In the genomic region with DNA sequence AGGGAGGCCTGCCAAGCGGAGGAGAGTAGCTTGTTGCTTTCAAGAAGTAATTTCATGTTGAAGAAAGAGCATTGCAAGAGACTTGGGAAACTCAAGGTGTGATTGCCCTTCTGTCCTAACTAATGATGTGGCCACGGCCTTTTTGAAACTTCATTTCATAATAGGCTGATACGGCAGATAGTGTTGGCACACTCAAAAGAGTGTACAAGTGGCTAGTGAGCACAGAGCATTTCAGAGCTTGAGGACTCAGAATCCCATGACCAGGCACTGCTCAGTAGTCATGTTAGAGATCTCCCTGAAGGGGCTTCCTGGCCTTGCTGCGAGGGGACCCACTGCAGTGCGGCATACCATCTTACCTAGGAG, we compare ENCODE assay signal across 29 mouse cellular contexts.
DNase-seq lines count a peak whose midpoint lies in the region; ATAC-seq lines count a peak whose summit lies in the region.
"Had no signal": no experiment of that assay in that cellular context is flagged by ENCODE, and none has a peak within 500 bp of the region (broad histone marks: within the 10 kb centered on the region; RNA-seq: fewer than 3 reads in every experiment).

No protein-coding gene starts in this region.

- H3K4me3 ChIP-seq in liver, embryonic 16.5 days (ENCODE audit: low read depth, low read length): no peak overlapping the region
- no peak overlapping the region for H3K4me3 ChIP-seq in embryonic facial prominence, embryonic 10.5 days
- H3K4me3 ChIP-seq: embryonic facial prominence, embryonic 13.5 days; erythroblast, embryonic 14.5 days; gastrocnemius, adult 2 months; hindbrain, embryonic 13.5 days; limb, embryonic 12.5 days; liver, embryonic 13.5 days; myocyte; neural tube, embryonic 13.5 days had no signal

- H3K27ac ChIP-seq in liver, embryonic 16.5 days (ENCODE audit: low read length): no peak overlapping the region
- H3K27ac ChIP-seq in embryonic facial prominence, embryonic 10.5 days (replicated peaks): peak overlapping the region; percentile 51; the same call in 1 of the 2 replicates
- H3K27ac ChIP-seq: liver, embryonic 13.5 days; neural tube, embryonic 13.5 days; stomach, postnatal 0 days had no signal

- 62% methylated on average over 5 of the region's 5 CpGs for WGBS in liver, embryonic 16.5 days (ENCODE audit: insufficient replicate concordance)
- 93% methylated on average over 5 of the region's 5 CpGs for WGBS in embryonic facial prominence, embryonic 10.5 days

- no peaks in the 10 kb centered on the region for H3K27me3 ChIP-seq in liver, embryonic 16.5 days (ENCODE audit: control insufficient read depth, insufficient read depth, low read depth, low read length)
- no peaks in the 10 kb centered on the region for H3K27me3 ChIP-seq in embryonic facial prominence, embryonic 10.5 days (replicated peaks; ENCODE audit: low read depth, poor library complexity, severe bottlenecking)
- H3K27me3 ChIP-seq: CH12.LX; embryonic facial prominence, embryonic 13.5 days; hindbrain, embryonic 13.5 days; limb, embryonic 12.5 days; liver, embryonic 13.5 days; neural tube, embryonic 13.5 days had no signal

- no peaks in the 10 kb centered on the region for H3K36me3 ChIP-seq in liver, embryonic 16.5 days (ENCODE audit: control insufficient read depth, insufficient read depth)
- no peaks in the 10 kb centered on the region for H3K36me3 ChIP-seq in embryonic facial prominence, embryonic 10.5 days (replicated peaks)
- H3K36me3 ChIP-seq: embryonic facial prominence, embryonic 13.5 days; hindbrain, embryonic 13.5 days; limb, embryonic 12.5 days; liver, embryonic 13.5 days; neural tube, embryonic 13.5 days had no signal

- H3K9ac ChIP-seq in liver, embryonic 16.5 days (ENCODE audit: low read depth, low read length): no peak overlapping the region
- H3K9ac ChIP-seq: embryonic facial prominence, embryonic 13.5 days; hindbrain, embryonic 13.5 days; limb, embryonic 12.5 days; liver, embryonic 13.5 days; lung, embryonic 14.5 days; neural tube, embryonic 13.5 days had no signal

- intact Hi-C loops in heart, postnatal 14 days (cut with DNase I): no loop called here

- H3K9me3 ChIP-seq in liver, embryonic 16.5 days (replicated peaks; ENCODE audit: control insufficient read depth, low read length): no peaks in the 10 kb centered on the region
- H3K9me3 ChIP-seq in embryonic facial prominence, embryonic 10.5 days: no peaks in the 10 kb centered on the region
- H3K9me3 ChIP-seq: embryonic facial prominence, embryonic 13.5 days; hindbrain, embryonic 13.5 days; limb, embryonic 12.5 days; liver, embryonic 13.5 days; neural tube, embryonic 13.5 days had no signal

- peak; percentile 16 for ATAC-seq in liver, embryonic 16.5 days (ENCODE audit: low read depth)
- peak; percentile 18 for ATAC-seq in granulocyte monocyte progenitor cell, adult 5-6 weeks (replicated peaks; ENCODE audit: poor library complexity, severe bottlenecking)
- peak; percentile 54 for ATAC-seq in megakaryocyte progenitor cell, adult 5-6 weeks (replicated peaks; ENCODE audit: poor library complexity)
- ATAC-seq: forebrain, embryonic 16.5 days; intestine, postnatal 0 days; midbrain, embryonic 16.5 days had no signal

- H3K4me1 ChIP-seq in liver, embryonic 16.5 days (ENCODE audit: control insufficient read depth, low read depth, low read length): no peaks in the 10 kb centered on the region
- H3K4me1 ChIP-seq in embryonic facial prominence, embryonic 10.5 days: peaks cover 69% of the 10 kb centered on the region
- H3K4me1 ChIP-seq: liver, embryonic 13.5 days had no signal

- H3K4me2 ChIP-seq in liver, embryonic 16.5 days (ENCODE audit: low read depth, low read length): no peak overlapping the region
- H3K4me2 ChIP-seq: embryonic facial prominence, embryonic 13.5 days; hindbrain, embryonic 13.5 days; limb, embryonic 12.5 days; liver, embryonic 13.5 days; lung, embryonic 14.5 days; neural tube, embryonic 13.5 days had no signal

- DNase-seq in liver: no peak
- DNase-seq in embryonic facial prominence, embryonic 10.5 days (ENCODE audit: low spot score): no peak
- no peak for DNase-seq in thymus, adult 18-20 months
- DNase-seq in heart, postnatal 14 days: no peak
- DNase-seq: adrenal gland, adult 8-10 months; embryo, embryonic 11 days; gastrocnemius, adult 2 months; gastrocnemius, postnatal 36 days; kidney, postnatal 25 days; liver, embryonic 13.5 days; lung, embryonic 14.5 days; lung, postnatal 4 days; right cerebral cortex, postnatal 4 days; thymus, adult 2 months; thymus, postnatal 4 days had no signal
